Mouse (Mus musculus): ENCODE measurements around the gene Ttc32. TPM values are rescaled to one million over a fixed set of nuclear protein-coding genes. Genes with fewer than 3 reads are reported as not detected.

Gene Ttc32
- 20.0 TPM for polyA plus RNA-seq (2017; shearing (Covaris generic))

GRCm38 (mm10) chr12:9029888-9030723 lies at the start of gene Ttc32:
Gene Ttc32 (plus strand): TSS chr12:9029997.

Other genes with a start within 250 kb of the Ttc32 start
- gene Laptm4a, start 108.3 kb upstream of the Ttc32 start, polyA plus RNA-seq (2017; shearing (Covaris generic)): 184 TPM
- not detected for gene Matn3, start 82.1 kb upstream of the Ttc32 start, polyA plus RNA-seq (2017; shearing (Covaris generic))
- gene Wdr35, start 56.1 kb upstream of the Ttc32 start, polyA plus RNA-seq (2017; shearing (Covaris generic)): 4.4 TPM

Measured in activated CD4-positive, CD25-positive, alpha-beta regulatory T cell, adult 9 weeks (primary cell).